Mouse (Mus musculus) liver, postnatal 0 days (tissue): ENCODE results near the gene Dnah10. TPM values are rescaled to one million over a fixed set of nuclear protein-coding genes. Genes with fewer than 3 reads are reported as not detected.
"Not testable (repeated sequence)": the region's sequence is repeated elsewhere in the genome, so short reads cannot be mapped to it uniquely, and the experiment has no call there.

ENCODE experiments used
- ATAC-seq: fragments of 200-750 bp; cut with Nextera tagmentation; 2 replicates; pipeline ENCODE4 v1.8.0; 2017; ENCODE audit warnings: mild to moderate bottlenecking, moderate library complexity
- DNase-seq: peaks from one replicate; pipeline ENCODE4 v3.0.0-alpha.2; 2016
- H3K27ac ChIP-seq: fragments of 300-500 bp; sonication (generic); 2 replicates; pipeline ENCODE4 v1.5.1; 2014; ENCODE audit warnings: antibody characterized with exemption, moderate library complexity, mild to moderate bottlenecking, low read depth
- H3K27me3 ChIP-seq: fragments of 300-500 bp; sonication (generic); 2 replicates; pipeline ENCODE4 v1.6.1; 2014; ENCODE audit warnings: low read length, control low read depth, mixed read lengths; ENCODE audit not compliant: insufficient read depth
- H3K36me3 ChIP-seq: fragments of 300-500 bp; sonication (generic); replicated peaks from 2 replicates; pipeline ENCODE4 v1.6.1; 2014; ENCODE audit warnings: mild to moderate bottlenecking, control low read depth, low read length, moderate library complexity, mixed read lengths; ENCODE audit not compliant: insufficient read depth
- H3K4me1 ChIP-seq: fragments of 300-500 bp; sonication (generic); 2 replicates; pipeline ENCODE4 v1.6.1; 2014; ENCODE audit warnings: antibody characterized with exemption, mild to moderate bottlenecking, control low read depth; ENCODE audit not compliant: insufficient read depth
- H3K4me2 ChIP-seq: fragments of 300-500 bp; sonication (generic); 2 replicates; pipeline ENCODE4 v1.6.1; 2014; ENCODE audit warnings: low read depth, mild to moderate bottlenecking, low read length, moderate library complexity, mixed read lengths
- H3K4me3 ChIP-seq: fragments of 300-500 bp; sonication (generic); 2 replicates; pipeline ENCODE4 v1.5.1; 2014; ENCODE audit warnings: low read depth, low read length
- H3K9ac ChIP-seq: fragments of 300-500 bp; sonication (generic); replicated peaks from 2 replicates; pipeline ENCODE4 v1.6.1; 2014; ENCODE audit warnings: mild to moderate bottlenecking, moderate library complexity
- H3K9me3 ChIP-seq: fragments of 300-500 bp; sonication (generic); 2 replicates; pipeline ENCODE4 v1.6.1; 2016; ENCODE audit warnings: mild to moderate bottlenecking, control low read depth, low read length, mixed read lengths
- CTCF ChIP-seq: sonication (generic); IDR thresholded peaks from 2 replicates; pipeline ENCODE4 v1.5.1; 2016; ENCODE audit warnings: antibody characterized with exemption, low read depth
- EP300 ChIP-seq: IDR thresholded peaks from 2 replicates; pipeline ENCODE4 v1.6.1; 2016; ENCODE audit warnings: antibody characterized with exemption, low read depth, mild to moderate bottlenecking
- WGBS: fragments of 180-500 bp; shearing (Covaris S2); extraction: QIAGEN DNeasy Blood & Tissue Kit; methylation state at CpG from one replicate; pipeline ENCODE4 v1.1.7; 2014; ENCODE audit not compliant: insufficient replicate concordance; 5-methylcytosine and 5-hydroxymethylcytosine counted together
- polyA plus RNA-seq: library from polyadenylated mRNA; unstranded; fragments of >200 nt; fragmentation: Nextera tagmentation; extraction: Ambion mirVana; gene quantifications from 2 replicates; pipeline ENCODE4 v1.2.1, GENCODE M21; 2015

Dnah10 gene
- polyA plus RNA-seq, 1 experiment from 2014 or later: not detected

DNA sequence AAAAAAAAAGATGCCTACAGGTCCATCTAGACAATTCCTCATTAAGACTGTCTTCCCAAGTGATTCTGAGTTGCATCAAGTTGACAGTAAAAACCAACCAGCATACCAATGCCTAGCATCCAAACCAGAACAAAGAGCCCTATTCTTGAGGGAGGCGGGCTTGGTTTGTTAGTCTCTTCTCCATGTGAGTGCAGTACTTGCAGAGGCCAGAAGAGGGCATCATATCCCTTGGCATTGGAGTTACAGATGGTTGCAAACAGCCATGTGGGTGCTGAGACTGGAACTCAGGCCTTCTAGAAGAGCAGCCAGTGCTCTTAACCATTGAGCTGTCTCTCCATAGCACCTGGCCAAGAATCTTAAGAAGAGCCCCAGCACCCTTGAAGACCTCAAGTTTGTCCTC lies 36.9 kb downstream of the Dnah10 start:
- no peak for ATAC-seq
- DNase-seq: no peak

DNA sequence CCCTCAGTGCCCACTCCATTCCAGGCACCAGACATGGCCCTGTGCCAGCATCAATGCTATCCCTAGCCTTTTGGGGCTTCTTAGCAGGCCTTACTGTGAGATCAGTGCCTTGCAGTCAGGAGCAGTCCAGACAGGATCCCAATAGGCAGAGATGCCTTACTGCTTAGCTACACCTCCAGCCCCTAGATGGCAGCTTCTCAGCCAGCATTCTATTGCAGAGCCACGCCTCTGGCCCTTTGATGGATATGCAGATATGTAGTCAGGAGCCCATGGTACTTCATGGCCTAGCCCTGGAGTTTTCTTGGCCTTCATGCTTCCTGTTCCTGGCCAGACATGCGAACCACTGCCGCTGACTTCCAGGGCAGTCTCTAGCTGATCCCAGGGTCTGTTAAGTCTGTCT lies 49.7 kb downstream of the Dnah10 start:
- DNase-seq (no peak), ATAC-seq (no peak)
- no peaks in the 10 kb centered on the region for H3K9me3 ChIP-seq
- H3K4me2 ChIP-seq: no peak overlapping the region
- H3K27me3 ChIP-seq: no peaks in the 10 kb centered on the region
- no peak overlapping the region for H3K27ac ChIP-seq
- TF ChIP-seq CTCF: no peak
- no peak for TF ChIP-seq EP300
- H3K4me1 ChIP-seq: no peaks in the 10 kb centered on the region
- no peaks in the 10 kb centered on the region for H3K36me3 ChIP-seq
- WGBS: 60% methylated on average over 3 of the region's 3 CpGs
- H3K9ac ChIP-seq: no peak overlapping the region
- no peak overlapping the region for H3K4me3 ChIP-seq

More for the DNA sequence above, 36.9 kb downstream of the Dnah10 start:
- no peak overlapping the region for H3K4me3 ChIP-seq
- no peak overlapping the region for H3K9ac ChIP-seq
- WGBS: 79% methylated on average over 1 of the region's 1 CpGs
- no peaks in the 10 kb centered on the region for H3K4me1 ChIP-seq
- no peaks in the 10 kb centered on the region for H3K36me3 ChIP-seq
- peak; percentile 26; the same call in 1 of the 2 replicates for TF ChIP-seq CTCF
- no peak for TF ChIP-seq EP300
- no peaks in the 10 kb centered on the region for H3K27me3 ChIP-seq
- H3K9me3 ChIP-seq: peaks cover 3% of the 10 kb centered on the region; the same call in 1 of the 2 replicates
- no peak overlapping the region for H3K4me2 ChIP-seq
- no peak overlapping the region for H3K27ac ChIP-seq

DNA sequence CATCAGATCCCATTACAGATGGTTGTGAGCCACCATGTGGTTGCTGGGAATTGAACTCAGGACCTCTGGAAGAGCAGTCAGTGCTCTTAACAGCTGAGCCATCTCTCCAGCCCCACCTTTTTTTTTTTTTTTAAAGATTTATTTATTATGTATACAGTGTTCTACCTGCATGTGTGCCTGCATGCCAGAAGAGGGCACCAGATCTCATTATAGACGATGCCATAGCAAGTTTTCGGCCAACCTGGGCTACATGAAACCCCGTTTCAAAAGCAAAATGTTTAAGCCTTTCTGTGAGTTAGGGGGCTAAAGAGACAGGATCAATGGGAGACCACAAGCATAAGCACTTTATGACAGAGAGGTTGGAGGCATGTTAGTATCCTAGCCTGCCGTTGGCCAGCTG lies 51.4 kb downstream of the Dnah10 start:
- H3K4me3 ChIP-seq, H3K27me3 ChIP-seq, H3K9me3 ChIP-seq, DNase-seq, ATAC-seq, H3K4me2 ChIP-seq, H3K36me3 ChIP-seq, H3K9ac ChIP-seq, H3K27ac ChIP-seq, H3K4me1 ChIP-seq: not testable (repeated sequence)
- WGBS: 83% methylated on average over 4 of the region's 4 CpGs

DNA sequence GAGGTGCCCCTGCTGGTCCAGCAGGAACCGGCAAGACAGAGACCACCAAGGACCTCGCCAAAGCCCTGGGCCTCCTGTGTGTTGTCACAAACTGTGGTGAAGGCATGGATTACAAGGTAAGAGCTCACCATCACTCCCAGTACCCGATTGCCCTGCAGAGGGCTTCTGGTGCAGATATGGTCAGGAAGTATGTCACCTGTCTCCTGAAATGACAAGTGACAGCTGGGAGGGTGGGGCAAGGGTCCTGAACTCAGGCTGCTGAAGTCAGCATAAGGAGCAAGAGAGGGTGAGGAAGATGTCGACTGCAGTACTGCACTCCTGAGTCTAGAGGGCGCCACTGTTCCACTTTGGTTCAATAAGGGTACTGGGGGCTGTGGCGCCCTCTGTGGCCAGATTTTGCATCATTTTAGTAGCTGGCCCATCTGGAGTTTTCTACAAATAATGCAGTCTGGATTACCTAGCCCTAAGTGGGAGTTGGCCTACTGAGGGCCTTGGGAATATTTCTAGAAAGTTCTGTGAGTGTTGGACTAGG lies 52.4 kb downstream of the Dnah10 start:
- ATAC-seq (no peak), DNase-seq (peak; percentile 60)
- Histone ChIP-seq H3K36me3 (no peaks in the 10 kb centered on the region), H3K9me3 (no peaks in the 10 kb centered on the region), H3K4me3 (no peak overlapping the region), H3K4me1 (no peaks in the 10 kb centered on the region), H3K4me2 (no peak overlapping the region), H3K9ac (no peak overlapping the region), H3K27me3 (no peaks in the 10 kb centered on the region), H3K27ac (no peak overlapping the region)
- TF ChIP-seq CTCF (peak; percentile 72), EP300 (no peak)
- WGBS: 51% methylated on average over 6 of the region's 6 CpGs

DNA sequence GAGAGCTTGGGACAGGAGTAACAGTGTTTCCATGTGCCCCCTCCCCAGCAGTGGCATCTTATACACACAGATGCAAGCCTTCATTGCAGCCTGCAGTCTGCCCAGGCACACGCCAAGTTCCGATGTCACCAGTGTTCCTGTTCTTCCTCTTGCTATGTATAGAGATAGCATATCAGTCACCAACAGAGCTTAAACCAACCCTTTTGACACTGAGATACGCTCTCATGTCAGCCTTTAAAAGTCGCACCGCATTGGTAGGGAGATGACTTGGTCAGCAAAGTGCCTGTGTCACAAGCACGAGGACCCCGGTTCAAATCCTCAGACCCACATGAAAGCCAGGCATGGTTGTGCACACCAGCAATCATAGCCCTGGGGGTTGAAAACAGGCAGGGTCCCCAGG lies 55.0 kb downstream of the Dnah10 start:
- H3K4me2 ChIP-seq: no peak overlapping the region
- no peak for DNase-seq
- ATAC-seq: no peak
- no peak overlapping the region for H3K9ac ChIP-seq
- TF ChIP-seq CTCF (no peak), EP300 (no peak)
- no peaks in the 10 kb centered on the region for H3K36me3 ChIP-seq
- H3K9me3 ChIP-seq: no peaks in the 10 kb centered on the region
- 68% methylated on average over 7 of the region's 7 CpGs for WGBS
- no peak overlapping the region for H3K4me3 ChIP-seq
- no peak overlapping the region for H3K27ac ChIP-seq
- H3K4me1 ChIP-seq: no peaks in the 10 kb centered on the region
- H3K27me3 ChIP-seq: no peaks in the 10 kb centered on the region

DNA sequence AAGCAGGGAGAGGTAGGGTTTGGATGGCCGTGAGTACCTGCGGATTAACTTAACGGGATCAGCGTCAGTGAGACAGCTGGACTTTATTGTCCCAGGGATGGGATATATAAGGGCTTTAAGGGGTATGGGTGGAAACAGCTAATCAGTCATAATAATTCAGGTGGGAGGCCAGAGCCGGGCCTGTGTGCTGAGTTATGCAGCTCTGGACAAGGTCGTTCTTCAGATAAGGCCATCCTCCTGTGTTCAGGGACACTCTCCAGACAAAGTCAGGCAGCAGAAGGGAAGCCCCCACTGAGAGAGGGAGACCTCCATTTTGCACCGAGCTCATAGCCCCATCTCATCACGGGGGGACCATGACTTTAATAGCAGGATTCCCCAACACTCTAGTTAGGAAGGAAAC lies 56.8 kb downstream of the Dnah10 start:
- H3K9me3 ChIP-seq: 0 out of 2 replicates have a peak, but pooled peaks cover 3% of the 10 kb centered on the region
- no peaks in the 10 kb centered on the region for H3K27me3 ChIP-seq
- no peak overlapping the region for H3K27ac ChIP-seq
- 68% methylated on average over 8 of the region's 8 CpGs for WGBS
- no peaks in the 10 kb centered on the region for H3K36me3 ChIP-seq
- H3K9ac ChIP-seq: no peak overlapping the region
- ATAC-seq (no peak), DNase-seq (no peak)
- H3K4me2 ChIP-seq: no peak overlapping the region
- H3K4me1 ChIP-seq: no peaks in the 10 kb centered on the region
- H3K4me3 ChIP-seq: no peak overlapping the region
- no peak for TF ChIP-seq CTCF
- no peak for TF ChIP-seq EP300

DNA sequence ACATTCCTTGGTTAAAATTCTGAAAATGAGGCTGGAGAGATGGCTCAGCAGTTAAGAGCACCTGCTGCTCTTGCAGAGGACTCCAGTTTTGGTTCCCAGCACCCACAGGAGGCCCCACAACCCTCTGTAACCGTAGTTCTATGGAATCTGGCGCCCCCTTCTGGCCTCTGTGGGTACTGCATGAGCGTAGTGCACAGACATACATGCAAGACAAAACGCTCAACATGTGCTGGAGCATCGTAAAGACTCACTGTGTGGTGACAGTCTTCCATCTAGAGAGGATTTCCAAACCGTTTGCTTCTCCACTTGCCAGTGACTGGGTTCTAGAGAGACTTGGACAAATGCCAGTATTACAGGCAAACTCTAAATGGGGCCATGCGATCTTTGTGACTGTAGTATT lies 60.8 kb downstream of the Dnah10 start:
- no peak overlapping the region for H3K4me2 ChIP-seq
- no peaks in the 10 kb centered on the region for H3K27me3 ChIP-seq
- DNase-seq (peak; percentile 30), ATAC-seq (no peak)
- H3K4me3 ChIP-seq: no peak overlapping the region
- H3K27ac ChIP-seq: no peak overlapping the region
- H3K9me3 ChIP-seq: 0 out of 2 replicates have a peak, but pooled peaks cover 3% of the 10 kb centered on the region
- no peaks in the 10 kb centered on the region for H3K36me3 ChIP-seq
- WGBS: 78% methylated on average over 7 of the region's 7 CpGs
- no peaks in the 10 kb centered on the region for H3K4me1 ChIP-seq
- no peak overlapping the region for H3K9ac ChIP-seq
- peak; percentile 67 for TF ChIP-seq CTCF
- TF ChIP-seq EP300: no peak
